Mouse (Mus musculus) naive thymus-derived CD4-positive, alpha-beta T cell, adult 2 months (primary cell): ENCODE measurements around the gene Topaz1.

Source experiments
- DNase-seq: peaks from one replicate; pipeline ENCODE4 v3.0.0-alpha.2; 2011; ENCODE audit warnings: low read depth

Topaz1 gene

GRCm38 (mm10) chr9:122747060-122747459 lies at the start of gene Topaz1:
Topaz1 (plus strand) TSS chr9:122747346.
- DNase-seq: no peak

DNA sequence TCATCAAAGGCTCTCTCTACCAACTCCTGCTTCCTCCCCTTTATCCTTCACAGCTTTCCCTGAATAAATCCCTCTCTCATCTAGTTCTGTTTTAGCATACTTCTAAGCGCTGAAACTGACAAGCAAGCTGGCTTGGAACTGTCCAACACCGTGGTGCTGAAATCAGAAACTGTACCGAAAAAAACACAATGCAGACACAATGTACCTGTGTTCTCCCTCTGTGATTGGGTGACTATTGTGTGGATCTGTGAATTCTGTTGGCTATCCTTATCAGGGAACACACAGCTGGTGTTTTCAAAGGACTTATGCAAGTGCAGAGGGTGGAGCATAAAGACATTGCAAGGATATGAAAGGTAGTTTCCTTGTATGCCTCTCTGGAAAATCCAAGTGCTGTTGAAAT lies 45.3 kb upstream of the Topaz1 start:
- no peak for DNase-seq

DNA sequence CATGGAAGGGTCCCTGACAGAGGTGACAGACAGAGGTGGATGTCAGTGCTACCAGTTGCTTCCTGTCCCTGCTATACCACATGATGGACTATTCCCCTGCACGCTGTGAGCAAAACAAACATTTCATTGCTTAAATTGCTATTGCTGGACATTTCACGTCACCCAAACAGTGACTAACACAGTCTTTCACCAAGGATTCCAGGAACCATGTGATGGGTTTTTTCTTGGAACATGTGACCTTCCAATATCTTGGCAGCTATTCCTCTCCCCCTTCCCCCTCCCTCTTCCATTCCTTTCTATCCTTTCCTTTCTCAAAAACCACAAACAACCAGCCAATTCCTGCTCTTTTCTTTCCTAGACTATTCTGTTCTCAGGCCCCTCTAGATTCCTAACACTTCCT lies 33.3 kb upstream of the Topaz1 start:
- DNase-seq: no peak

- no peak for DNase-seq
Observed at GRCm38 (mm10) chr9:122715046-122715445, 32.1 kb upstream of the Topaz1 start.

DNA sequence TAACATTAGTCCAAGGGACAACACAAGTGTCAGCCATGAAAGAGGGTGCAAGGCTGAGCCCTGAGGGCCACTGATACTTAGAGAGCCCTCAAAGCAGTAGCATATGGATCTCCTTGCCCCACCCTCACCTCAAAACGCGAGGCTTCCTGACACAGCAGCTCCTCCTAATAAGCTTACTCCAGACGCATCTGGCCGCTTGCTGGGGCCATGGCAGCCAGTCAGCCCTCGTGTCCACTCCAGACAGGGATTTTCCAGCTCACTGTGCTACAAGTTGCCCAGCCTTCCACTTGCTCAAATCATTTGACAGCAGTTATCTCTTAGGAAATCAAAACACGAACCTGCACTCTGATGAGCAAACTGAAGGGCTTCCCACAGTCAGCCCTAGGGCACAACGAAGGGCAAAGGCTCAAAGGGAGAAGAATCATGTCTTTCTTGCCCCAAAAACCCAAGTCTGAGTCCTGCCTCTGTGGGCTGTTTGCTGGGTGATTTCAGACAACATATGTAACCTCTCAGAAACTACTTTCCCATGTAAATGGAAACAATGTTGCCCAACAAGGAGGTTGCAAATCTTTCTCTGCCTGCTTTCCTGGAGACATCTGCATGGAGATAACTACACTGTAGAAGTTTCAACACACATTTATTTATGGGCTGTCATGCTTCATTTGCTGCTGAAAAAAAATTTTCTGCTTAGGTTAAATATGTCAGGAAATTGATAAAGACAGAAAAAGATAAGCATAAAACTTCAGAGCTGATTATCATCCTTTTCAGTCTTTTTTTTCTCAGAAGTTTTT lies 30.8 kb upstream of the Topaz1 start:
- DNase-seq: no peak

DNA sequence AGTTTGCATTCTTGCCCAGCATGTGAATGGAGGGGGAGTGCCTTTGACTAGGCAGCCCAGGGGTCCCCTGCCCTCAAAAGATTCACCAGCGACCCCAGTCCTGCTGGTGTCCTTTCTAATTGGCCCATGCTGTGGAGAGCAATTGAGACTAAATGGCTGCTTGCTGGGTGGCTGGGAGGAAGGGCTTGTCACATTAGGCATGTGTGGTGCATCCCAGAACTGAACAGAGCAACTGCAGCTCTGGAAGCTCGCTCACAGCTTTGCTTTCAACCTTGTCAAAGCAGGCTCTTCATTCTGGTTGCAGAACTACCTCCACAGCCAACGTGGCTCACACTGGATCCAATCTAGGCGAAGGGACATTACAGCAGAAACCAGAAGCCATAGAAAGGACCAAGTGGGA lies 24.9 kb upstream of the Topaz1 start:
- DNase-seq: no peak

GRCm38 (mm10) chr9:122725046-122725765 lies 21.9 kb upstream of the Topaz1 start:
- no peak for DNase-seq

GRCm38 (mm10) chr9:122729500-122729899 lies 17.6 kb upstream of the Topaz1 start:
- DNase-seq: peak; percentile 54

- DNase-seq: no peak
Observed at GRCm38 (mm10) chr9:122732126-122732810, 14.9 kb upstream of the Topaz1 start.

DNA sequence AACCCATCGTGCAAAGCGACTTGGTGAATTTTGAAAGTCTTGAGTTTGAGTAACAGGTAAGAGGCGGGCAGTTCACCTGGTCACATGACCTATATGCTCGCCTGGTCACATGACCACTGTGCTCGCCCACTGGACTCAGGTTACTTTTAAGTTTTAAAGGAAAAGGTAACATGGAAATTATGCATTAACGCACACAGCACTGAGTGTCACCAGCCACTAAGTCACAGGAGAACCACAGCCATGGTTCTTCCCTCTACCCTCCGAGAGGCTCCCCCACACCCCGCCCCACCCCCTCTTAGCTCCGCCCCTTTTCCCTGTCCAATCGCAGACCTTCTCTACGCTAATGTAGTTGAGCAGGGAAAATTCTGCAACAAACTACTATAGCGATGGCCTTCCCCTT lies 13.9 kb upstream of the Topaz1 start:
- no peak for DNase-seq

DNA sequence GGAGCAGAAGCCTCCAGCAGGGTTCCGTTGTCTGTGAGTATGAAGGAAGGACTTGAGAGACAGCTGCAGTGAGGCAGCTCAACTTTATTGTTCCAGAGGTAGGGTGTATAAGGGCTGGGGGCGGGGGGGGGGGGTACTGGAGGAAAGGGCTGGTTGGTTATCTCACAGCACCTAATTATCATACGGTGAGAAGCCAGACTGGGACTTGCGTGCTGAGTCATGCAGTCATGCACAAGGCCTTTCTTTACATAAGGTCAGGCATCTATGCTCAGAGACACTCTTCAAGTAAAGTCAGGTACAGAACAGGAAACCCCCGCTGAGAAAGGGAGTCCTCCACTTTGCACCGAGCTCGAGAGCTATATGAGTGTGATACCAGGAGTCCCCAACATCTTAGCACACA lies 12.2 kb upstream of the Topaz1 start:
- DNase-seq: no peak

DNA sequence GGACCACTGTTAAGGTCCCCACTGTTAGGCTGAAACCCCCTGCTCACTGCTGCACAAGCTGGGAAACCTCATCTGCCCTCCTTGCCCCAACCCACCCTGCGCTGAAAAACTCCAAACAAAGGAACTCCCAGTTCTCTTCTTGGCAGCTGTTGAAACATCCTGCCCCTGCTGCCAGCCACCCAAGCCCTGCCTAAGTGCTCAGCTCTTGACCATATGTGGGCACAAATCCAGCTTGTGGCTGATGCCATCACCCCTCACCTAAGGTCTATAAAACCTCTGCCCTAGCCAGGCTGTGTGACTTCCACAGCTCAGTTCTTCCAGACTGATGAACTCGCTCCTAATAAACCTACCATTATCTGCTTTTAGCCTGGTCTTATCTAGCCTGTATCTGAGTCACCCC lies 11.1 kb upstream of the Topaz1 start:
- DNase-seq: no peak

GRCm38 (mm10) chr9:122736742-122737141 lies 10.4 kb upstream of the Topaz1 start:
- DNase-seq: peak; percentile 72

DNA sequence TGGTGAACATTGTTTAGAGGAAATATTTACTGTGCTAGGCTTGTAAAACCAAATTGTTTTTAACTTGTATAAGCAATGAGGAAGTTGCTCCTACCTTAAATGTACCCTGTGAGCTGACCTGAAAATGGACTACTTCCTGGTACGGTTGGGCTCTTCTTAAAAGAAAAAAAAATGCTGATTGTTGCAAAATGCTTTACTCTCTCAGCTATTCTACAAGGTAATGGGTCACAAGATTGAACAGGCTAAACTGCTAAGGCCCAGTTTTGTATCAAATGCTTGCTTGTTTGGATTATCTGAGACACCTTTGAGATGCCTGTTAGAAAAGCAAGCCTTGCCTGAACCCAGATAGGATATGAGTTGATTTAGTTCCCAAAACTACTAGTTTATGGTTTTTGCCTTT lies 1.3 kb upstream of the Topaz1 start:
- DNase-seq: no peak

DNA sequence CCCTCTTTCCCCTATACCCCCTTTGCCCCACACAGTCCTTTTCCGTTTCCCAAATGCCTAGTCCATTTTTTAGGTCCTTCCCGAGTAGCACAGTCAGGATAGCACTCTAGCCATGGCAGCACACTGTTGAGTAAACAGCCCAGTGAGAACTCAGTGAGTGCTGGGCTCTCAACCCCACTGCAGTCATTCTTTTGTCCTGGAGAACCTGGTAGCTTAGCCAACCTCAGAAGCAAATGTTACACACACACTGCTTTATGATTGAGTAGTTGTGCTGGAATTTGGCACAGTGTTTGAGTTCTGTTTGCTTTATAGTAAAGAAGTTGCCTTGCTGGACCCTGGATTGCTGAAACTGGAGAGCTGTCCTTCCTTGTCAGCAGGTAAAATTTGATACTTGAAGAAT lies 10.5 kb downstream of the Topaz1 start:
- no peak for DNase-seq

DNA sequence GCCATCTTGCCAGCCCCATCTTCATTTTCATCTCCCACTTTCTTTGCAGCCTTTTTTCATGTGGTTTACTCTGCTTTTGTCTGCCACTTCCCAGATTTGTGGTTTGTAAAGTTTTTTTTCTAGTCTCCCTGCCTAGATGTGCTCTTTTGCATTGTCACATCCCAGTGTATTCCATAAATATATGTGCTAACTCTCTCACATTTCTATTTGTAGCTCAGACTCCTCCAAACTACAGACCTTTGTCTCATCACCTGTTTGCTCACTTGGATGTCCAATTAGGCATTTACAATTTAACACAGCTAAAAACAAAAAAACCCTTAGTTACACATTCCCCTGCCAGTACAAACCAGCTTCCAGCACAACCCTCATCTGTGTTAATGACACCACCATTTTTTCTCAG lies 13.0 kb downstream of the Topaz1 start:
- no peak for DNase-seq

GRCm38 (mm10) chr9:122785231-122785630 lies 38.1 kb downstream of the Topaz1 start:
- no peak for DNase-seq

- DNase-seq: no peak
Observed at GRCm38 (mm10) chr9:122786534-122786933, 39.4 kb downstream of the Topaz1 start.

DNA sequence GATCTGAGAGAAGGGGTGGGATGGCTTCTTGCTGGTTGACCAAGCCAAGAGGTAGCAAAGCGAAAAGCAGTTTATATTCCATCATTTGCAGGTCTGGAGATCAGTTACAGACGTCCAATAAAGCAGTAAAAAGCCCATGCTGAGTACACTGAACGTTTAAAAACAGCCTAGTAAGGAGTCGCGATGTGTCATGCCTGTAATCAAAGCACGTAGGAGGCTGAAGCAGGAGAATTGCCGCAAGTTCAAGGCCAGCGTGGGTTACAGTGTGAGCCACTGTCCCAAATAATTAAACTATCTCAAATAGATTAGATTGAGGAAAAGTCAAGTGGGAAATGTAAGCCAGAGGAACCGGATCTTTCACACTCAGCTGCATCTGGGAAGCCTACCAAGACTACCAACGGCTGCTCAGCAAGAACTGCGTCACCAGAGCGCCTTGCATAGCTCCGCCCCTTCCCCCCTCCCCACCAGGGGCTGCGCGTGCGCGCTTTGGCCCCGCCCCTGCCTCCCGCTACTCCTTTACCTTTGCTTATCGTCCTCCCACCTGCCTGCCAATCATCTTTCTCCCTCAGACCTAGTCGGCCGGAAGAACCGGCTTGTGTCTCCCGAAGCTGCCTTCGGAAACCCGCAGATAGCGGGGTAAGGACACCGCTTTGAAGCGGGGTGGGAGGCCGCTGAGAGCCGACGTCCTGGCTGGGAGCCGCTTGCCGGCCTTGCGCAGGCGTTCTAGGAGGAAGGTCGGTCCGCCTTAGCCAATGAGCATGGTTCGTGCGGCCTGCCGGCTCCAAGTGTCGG lies 58.1 kb downstream of the Topaz1 start, which contains the start of gene Tcaim:
TSS of gene Tcaim (plus strand) at position 487 of the 792 bp plus-strand sequence.
- DNase-seq: peak; percentile 97

- DNase-seq: no peak
Observed at GRCm38 (mm10) chr9:122805845-122806341, 58.7 kb downstream of the Topaz1 start.

DNA sequence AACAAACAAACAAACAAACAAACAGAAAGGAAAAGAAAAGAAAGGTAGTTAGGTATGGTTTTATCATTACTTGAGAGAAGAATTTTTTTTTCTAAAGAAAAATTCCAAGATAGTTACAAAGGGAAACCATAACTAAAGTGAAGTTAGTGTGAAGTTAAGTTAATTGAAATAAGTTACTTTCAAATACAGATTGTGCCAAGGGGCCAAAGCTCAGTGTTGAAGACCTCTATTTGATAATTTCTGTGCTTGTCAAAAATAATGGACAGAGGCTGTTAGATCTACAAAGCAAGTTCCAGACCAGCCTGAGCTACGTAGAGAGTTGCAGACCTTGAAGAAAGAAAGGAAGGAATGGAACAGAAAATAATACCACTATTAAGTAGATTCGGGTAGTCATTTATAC lies 60.0 kb downstream of the Topaz1 start:
- DNase-seq: no peak

- no peak for DNase-seq
Observed at GRCm38 (mm10) chr9:122810212-122810611, 63.1 kb downstream of the Topaz1 start.
